Mouse (Mus musculus): Measurements from ENCODE around the gene Tbc1d2b.

The Tbc1d2b gene

GRCm38 (mm10) chr9:90204396-90204915 is 66.1 kb downstream of the Tbc1d2b start:
- peak in 1 of 2 experiments; percentile 25 for DNase-seq (ENCODE audit: low spot score in 2 of 2)

DNA sequence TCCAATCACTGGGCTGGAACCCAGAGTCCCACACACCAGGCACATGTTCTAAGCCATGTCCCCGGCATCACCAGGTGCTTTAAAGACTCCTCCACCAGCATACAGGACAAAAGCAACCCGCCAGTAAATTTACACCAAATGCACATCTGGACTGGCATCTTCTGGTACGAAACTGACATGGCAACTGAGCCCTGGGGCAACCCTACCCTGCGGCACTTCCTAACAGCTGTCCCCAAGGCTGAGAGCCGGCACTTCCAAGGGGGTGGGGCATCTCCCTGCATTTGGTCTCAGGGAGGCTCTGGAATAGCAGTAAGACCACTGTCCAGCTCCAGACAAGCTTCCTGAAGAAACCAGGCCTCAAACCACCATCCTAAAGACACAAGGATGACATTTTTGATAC is 67.4 kb downstream of the Tbc1d2b start:
- DNase-seq (ENCODE audit: low spot score in 2 of 2), result no peak

DNA sequence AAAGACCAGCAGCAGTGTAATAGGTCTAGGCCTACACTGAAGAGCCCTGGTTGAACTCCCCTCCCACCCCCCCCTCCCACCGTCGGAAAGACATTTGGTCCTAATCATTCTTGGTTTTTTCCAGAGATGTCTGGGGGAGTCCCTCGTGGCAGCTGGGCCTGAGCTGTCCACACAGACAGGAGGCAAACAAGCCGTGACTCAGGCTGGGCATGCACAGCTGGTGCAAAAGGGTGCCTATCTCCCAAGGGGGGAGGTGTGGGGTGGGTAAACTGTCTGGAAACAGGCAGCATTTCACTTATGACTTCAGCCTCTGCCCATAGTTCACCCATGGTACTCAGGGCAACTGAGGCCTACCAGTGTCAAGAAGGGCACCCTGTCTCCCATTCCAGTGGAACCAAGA is 69.1 kb downstream of the Tbc1d2b start:
- no peak for DNase-seq (ENCODE audit: low spot score in 2 of 2)

DNA sequence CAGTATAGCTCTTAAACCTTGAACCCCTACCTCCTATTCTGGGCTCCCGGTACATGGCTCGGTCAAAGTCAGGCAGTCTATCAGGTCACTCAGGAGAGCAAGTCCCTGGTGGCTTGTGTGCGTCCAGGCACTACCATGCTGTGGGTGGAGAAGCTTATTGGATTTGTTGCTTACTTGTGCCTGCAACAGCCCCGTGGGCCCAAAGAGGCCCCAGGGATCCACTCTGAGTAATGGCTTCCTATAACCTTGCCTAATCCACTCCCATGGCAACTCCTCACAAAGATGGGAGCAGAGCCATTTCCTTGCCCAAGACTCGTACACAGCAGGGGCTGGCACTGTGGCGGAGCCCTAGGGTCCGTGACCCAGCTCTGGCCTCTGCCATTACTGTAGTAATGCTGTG is 69.5 kb downstream of the Tbc1d2b start:
- DNase-seq (ENCODE audit: low spot score in 2 of 2), result no peak

GRCm38 (mm10) chr9:90200501-90200900 is 70.1 kb downstream of the Tbc1d2b start:
- no peak for DNase-seq (ENCODE audit: low spot score in 2 of 2)

GRCm38 (mm10) chr9:90199611-90200010 is 71.0 kb downstream of the Tbc1d2b start:
- no peak for DNase-seq (ENCODE audit: low spot score in 2 of 2)

GRCm38 (mm10) chr9:90198531-90199449 is 71.8 kb downstream of the Tbc1d2b start:
- DNase-seq (ENCODE audit: low spot score in 2 of 2), result peak in 1 of 2 experiments; percentile 25

- no peak for DNase-seq (ENCODE audit: low spot score in 2 of 2)
Measured at GRCm38 (mm10) chr9:90197866-90198383, 72.7 kb downstream of the Tbc1d2b start.

DNA sequence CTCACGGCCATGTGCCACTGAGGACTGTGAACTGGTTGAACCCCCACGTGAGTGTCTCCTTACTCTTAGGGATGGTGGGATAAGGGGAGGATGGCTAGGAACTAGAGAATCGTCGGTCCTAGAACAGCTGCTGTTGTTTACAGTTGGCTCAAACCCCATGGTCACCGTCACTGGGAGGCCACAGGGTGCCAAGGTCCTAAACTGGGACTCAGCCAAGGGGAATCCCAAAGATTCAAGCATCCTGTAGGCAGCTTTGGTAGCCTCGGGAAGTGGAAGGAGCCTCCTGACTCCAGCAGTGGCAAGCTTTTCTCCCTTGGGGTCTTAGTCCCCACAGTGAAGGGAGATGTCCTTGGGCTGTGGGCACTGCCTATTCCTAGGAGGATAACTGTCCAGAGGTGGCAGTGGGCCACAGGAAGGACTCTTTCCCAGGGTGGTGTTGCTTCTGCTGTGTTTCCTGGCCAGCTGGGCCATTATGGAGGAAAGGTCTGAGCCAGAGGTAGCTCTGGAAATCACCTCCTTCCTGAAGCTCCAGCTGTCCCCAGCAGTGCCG is 73.4 kb downstream of the Tbc1d2b start:
- no peak for DNase-seq (ENCODE audit: low spot score in 2 of 2)

DNA sequence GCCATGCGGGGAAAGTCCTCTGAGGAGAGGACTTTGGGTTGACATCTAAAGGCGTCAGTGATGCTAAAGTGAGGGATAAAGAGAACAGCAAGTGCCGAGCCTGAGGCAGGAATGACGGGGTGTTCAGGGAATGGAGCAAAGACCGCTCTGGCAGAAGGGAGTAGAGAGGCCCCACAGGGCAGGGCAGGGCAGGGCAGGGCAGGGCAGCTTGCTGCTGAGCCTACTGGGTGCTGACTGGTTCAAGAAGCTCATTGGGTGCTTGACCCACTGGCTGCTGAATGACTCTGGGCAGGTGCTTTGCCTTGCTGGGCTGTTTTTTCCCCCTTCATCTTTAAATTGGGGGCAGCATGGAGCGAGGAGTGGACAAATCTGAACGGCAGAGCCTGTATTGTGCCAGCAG is 74.3 kb downstream of the Tbc1d2b start:
- DNase-seq (ENCODE audit: low spot score in 2 of 2), result no peak

GRCm38 (mm10) chr9:90195000-90195399 is 75.6 kb downstream of the Tbc1d2b start:
- no peak for DNase-seq (ENCODE audit: low spot score in 2 of 2)

- DNase-seq (ENCODE audit: low spot score in 2 of 2), result no peak
Measured at GRCm38 (mm10) chr9:90189391-90189790, 81.2 kb downstream of the Tbc1d2b start.

DNA sequence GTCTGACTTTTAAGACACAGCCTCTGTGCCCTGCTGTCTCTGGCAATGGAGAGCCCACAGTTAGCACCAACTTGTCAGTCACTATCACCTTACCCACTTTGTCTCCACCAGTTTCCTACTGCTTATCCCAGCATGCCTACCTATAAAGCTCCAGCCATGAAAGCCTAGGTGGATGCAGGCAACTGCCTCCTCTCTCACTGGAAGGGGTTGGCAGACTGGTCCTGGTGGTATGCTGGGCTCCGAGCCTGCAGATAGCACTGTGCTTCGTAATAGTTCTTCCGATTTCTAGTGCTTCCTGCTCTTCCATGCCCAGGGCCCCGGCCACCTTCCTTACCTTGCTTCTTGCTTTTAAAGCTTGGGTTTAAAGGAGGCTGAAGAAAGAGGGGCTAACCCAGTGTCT is 81.7 kb downstream of the Tbc1d2b start:
- DNase-seq (ENCODE audit: low spot score in 2 of 2), result no peak

GRCm38 (mm10) chr9:90185356-90185910 is 85.2 kb downstream of the Tbc1d2b start:
- DNase-seq (ENCODE audit: low spot score in 2 of 2), result no peak

DNA sequence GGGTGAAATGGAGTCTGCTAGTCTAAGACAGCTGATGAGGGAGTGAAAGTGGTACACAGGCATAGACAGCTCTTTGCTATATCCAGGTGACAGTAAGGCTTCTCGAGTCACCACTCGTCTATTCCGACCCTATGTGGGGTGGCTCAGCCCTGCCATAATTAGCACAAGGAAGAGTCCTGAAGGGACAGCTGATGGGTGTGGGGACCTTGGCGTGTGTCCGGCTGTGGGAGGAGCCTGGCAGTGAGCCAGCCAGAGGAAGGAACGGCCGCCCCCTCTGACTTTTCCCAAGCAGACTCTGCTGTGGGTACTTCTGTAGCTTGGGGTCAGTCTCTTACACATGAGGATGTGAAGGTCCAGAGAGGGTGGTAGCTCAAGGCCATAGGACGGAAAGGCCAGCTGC is 86.5 kb downstream of the Tbc1d2b start:
- no peak for DNase-seq (ENCODE audit: low spot score in 2 of 2)

- no peak for DNase-seq (ENCODE audit: low spot score in 2 of 2)
Measured at GRCm38 (mm10) chr9:90183550-90183949, 87.1 kb downstream of the Tbc1d2b start.

DNA sequence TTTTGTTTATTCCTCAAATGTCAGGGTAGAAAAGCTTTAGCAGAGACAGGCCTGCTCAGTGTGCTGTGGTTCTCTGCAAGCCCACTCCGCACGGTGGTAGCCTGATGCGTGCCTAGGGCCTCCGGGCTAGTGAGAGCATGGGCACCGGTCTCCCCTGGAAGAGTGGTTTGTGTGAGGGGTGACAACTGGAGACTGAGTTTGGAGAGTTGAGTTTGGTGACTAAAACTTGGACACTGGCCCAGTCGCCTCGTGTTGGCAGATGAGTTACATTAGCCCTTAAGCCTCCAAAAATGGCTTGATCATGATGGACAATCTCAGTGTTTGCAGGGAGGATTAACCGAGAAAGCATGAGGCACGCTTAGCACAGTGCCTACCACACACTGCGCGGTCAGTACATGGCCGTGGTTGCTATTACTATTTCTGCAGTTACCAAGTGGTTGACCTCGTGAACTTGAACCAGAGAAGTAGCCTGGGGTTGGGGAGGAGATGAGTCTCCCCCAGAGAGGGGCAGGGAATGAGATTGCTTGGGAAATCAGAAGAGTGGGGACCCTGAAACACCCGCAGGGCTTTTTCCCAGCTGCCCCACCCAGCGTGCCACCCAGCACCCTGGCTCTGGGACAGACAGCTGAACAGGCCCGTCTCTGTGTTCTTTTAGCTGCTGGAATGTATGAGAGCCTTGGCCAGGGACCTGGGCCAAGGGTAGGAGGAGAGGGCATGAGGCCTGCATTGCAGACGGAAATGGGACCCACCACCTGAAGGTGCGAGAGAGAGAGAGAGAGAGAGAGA is 87.8 kb downstream of the Tbc1d2b start:
- DNase-seq (ENCODE audit: low spot score in 2 of 2), result no peak

GRCm38 (mm10) chr9:90181656-90182388 is 88.8 kb downstream of the Tbc1d2b start:
- DNase-seq (ENCODE audit: low spot score in 2 of 2), result no peak

GRCm38 (mm10) chr9:90179409-90179808 is 91.2 kb downstream of the Tbc1d2b start:
- no peak for DNase-seq (ENCODE audit: low spot score in 2 of 2)

DNA sequence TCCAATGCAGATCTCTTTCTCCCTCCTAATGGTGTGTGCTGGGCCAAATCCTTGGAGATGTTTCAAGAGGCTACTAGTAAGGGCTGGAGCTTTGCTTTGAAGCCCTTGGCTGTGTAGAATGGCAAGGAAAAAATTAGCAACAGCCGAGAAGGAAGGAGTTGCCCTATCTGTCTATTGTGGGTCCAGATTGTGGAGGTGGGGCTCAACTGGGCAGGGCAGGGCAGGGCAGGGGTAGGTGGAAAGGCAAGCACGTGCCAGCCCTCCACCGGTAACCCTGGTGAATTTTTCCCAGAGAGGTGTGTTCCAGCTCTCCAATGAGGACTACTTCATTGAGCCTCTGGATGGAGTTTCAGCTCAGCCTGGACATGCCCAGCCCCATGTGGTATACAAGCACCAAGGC is 97.3 kb downstream of the Tbc1d2b start:
- no peak for DNase-seq (ENCODE audit: low spot score in 2 of 2)
